Mouse (Mus musculus): ENCODE data around the gene Gpr179. TPM values are rescaled to one million over a fixed set of nuclear protein-coding genes. Genes with fewer than 3 reads are reported as not detected.

The Gpr179 gene
- polyA plus RNA-seq, 1 experiment from 2014 or later: 0.16 TPM

DNA sequence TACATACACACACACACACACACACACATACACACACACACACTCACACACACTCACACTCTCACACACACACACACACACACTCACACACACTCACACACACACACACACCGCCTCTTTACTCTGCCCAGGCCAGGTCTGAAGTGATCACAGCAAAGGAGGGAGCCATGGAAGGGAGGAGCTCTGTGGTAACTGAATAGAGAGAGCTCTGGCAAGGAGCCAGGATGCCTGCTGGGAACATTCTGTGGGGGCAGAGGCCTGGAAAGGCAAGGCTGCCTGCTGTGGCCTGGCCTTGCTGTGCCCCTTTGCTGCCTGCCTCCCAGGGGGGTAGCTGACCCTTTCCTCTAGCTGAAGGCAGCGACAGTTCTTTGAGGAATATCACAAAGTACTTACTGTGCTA lies 1.8 kb downstream of the Gpr179 start:
- Histone ChIP-seq H3K9ac (replicated peaks; ENCODE audit: low read depth, low read length) (no peak overlapping the region), H3K4me3 (ENCODE audit: low read depth, low read length) (no peak overlapping the region), H3K4me1 (ENCODE audit: control insufficient read depth, insufficient read depth, low read length) (peaks cover 4% of the 10 kb centered on the region; the same call in 1 of the 2 replicates), H3K36me3 (ENCODE audit: control insufficient read depth, insufficient read depth, low read length) (no peaks in the 10 kb centered on the region), H3K27ac (ENCODE audit: low read length) (0 out of 2 replicates have a peak overlapping the region, but pooled peaks have one; percentile 10), H3K27me3 (ENCODE audit: control insufficient read depth, insufficient read depth, low read length) (no peaks in the 10 kb centered on the region), H3K4me2 (replicated peaks; ENCODE audit: low read depth, low read length) (no peak overlapping the region), H3K9me3 (ENCODE audit: control insufficient read depth, low read depth, low read length) (no peaks in the 10 kb centered on the region)
- ATAC-seq (ENCODE audit: insufficient number of reproducible peaks, insufficient read depth, low FRiP score, low read depth): peak; percentile 60; the same call in 1 of the 2 replicates
- 34% methylated on average over 2 of the region's 2 CpGs for WGBS

DNA sequence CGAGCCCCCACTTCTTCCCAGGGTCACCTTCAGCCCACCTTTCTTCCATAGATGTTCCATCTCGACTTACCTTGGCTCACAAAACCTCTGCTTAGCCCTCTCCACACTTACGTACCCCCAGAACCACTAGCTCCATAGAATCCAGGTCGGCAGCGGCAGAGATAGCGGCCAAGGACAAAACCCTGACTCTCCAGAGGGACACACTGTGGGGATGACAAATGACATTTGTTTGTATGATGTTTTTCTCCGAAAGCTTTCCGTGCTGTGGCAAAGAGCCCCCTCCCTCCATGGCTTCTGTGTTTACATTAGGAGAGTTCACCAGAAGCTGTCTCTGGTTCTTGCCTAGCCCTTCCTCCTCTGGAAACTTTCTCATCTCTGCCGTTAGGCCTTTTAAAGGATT lies 4.6 kb downstream of the Gpr179 start:
- Histone ChIP-seq H3K27ac (ENCODE audit: low read length) (no peak overlapping the region), H3K4me2 (replicated peaks; ENCODE audit: low read depth, low read length) (no peak overlapping the region), H3K4me1 (ENCODE audit: control insufficient read depth, insufficient read depth, low read length) (peaks cover 4% of the 10 kb centered on the region; the same call in 1 of the 2 replicates), H3K27me3 (ENCODE audit: control insufficient read depth, insufficient read depth, low read length) (no peaks in the 10 kb centered on the region), H3K4me3 (ENCODE audit: low read depth, low read length) (no peak overlapping the region), H3K9ac (replicated peaks; ENCODE audit: low read depth, low read length) (no peak overlapping the region), H3K36me3 (ENCODE audit: control insufficient read depth, insufficient read depth, low read length) (no peaks in the 10 kb centered on the region), H3K9me3 (ENCODE audit: control insufficient read depth, low read depth, low read length) (no peaks in the 10 kb centered on the region)
- no peak for ATAC-seq (ENCODE audit: insufficient number of reproducible peaks, insufficient read depth, low FRiP score, low read depth)
- WGBS: 71% methylated on average over 9 of the region's 9 CpGs

DNA sequence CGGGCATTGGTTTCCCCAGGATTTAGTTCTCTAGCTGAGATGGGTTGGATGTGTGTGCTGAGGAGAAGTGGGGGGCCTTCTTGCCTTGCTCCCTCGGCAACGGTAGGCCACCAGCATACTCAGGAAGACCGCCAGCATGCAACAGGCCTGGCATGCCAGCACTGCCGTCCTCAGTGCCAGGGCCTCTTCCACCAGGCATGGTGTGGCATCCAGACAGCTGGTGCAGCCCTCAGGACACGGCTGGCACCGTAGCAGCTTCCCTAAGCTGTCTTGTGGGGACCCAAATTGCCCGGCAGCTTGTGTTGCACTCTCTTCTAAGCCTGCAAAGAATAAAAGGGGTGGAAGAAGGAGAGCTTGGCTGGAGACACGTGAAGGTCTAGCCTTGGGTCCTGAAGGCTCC lies 5.5 kb downstream of the Gpr179 start:
- no peaks in the 10 kb centered on the region for H3K36me3 ChIP-seq (ENCODE audit: control insufficient read depth, insufficient read depth, low read length)
- H3K4me2 ChIP-seq (replicated peaks; ENCODE audit: low read depth, low read length): no peak overlapping the region
- H3K9me3 ChIP-seq (ENCODE audit: control insufficient read depth, low read depth, low read length): no peaks in the 10 kb centered on the region
- no peak overlapping the region for H3K9ac ChIP-seq (replicated peaks; ENCODE audit: low read depth, low read length)
- peaks cover 4% of the 10 kb centered on the region; the same call in 1 of the 2 replicates for H3K4me1 ChIP-seq (ENCODE audit: control insufficient read depth, insufficient read depth, low read length)
- H3K27me3 ChIP-seq (ENCODE audit: control insufficient read depth, insufficient read depth, low read length): no peaks in the 10 kb centered on the region
- H3K4me3 ChIP-seq (ENCODE audit: low read depth, low read length): no peak overlapping the region
- H3K27ac ChIP-seq (ENCODE audit: low read length): no peak overlapping the region
- 82% methylated on average over 9 of the region's 9 CpGs for WGBS
- ATAC-seq (ENCODE audit: insufficient number of reproducible peaks, insufficient read depth, low FRiP score, low read depth): no peak

DNA sequence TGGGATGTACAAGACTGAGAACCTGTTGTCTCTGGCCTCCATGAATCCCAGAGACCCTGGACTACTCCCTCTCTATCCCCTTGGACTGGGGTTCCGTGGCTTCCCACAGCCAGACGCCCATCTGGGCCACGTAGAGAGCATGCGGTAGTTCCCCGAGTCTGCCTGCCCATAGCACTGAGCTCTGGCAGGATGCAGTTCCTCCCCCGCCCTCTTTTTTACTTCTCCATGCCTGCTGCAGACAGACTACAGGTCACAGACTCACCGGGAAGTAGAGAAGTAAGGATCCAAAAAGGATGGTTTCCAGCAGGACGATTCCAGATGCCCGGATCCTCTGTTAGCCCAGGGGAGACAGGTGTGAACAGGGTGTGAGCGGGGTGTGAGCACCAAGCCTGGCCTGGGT lies 6.4 kb downstream of the Gpr179 start:
- ATAC-seq (ENCODE audit: insufficient number of reproducible peaks, insufficient read depth, low FRiP score, low read depth): no peak
- H3K27ac ChIP-seq (ENCODE audit: low read length): no peak overlapping the region
- no peaks in the 10 kb centered on the region for H3K9me3 ChIP-seq (ENCODE audit: control insufficient read depth, low read depth, low read length)
- H3K36me3 ChIP-seq (ENCODE audit: control insufficient read depth, insufficient read depth, low read length): no peaks in the 10 kb centered on the region
- H3K27me3 ChIP-seq (ENCODE audit: control insufficient read depth, insufficient read depth, low read length): no peaks in the 10 kb centered on the region
- H3K9ac ChIP-seq (replicated peaks; ENCODE audit: low read depth, low read length): no peak overlapping the region
- no peak overlapping the region for H3K4me2 ChIP-seq (replicated peaks; ENCODE audit: low read depth, low read length)
- H3K4me3 ChIP-seq (ENCODE audit: low read depth, low read length): no peak overlapping the region
- peaks cover 4% of the 10 kb centered on the region; the same call in 1 of the 2 replicates for H3K4me1 ChIP-seq (ENCODE audit: control insufficient read depth, insufficient read depth, low read length)
- WGBS: 54% methylated on average over 10 of the region's 10 CpGs

DNA sequence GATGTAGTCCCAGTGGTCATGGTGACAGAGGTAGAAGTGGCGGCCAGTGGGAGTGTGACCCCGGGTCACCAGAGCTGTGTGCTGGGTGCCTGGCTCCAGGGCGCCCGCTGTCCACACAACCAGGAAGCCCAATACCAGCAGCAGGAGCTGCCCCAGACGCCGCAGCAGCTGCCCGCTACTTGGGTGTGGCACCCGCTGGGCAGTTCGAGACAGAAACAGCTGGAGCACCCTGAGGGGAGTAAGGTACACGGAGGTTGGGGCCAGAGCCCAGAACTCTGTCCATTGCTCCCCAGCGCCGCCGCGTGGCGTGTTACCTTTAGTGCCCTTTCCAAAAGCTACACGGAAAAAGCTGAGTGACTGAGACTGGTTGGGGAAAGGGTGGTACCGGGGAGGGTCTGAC lies 8.3 kb downstream of the Gpr179 start:
- no peaks in the 10 kb centered on the region for H3K9me3 ChIP-seq (ENCODE audit: control insufficient read depth, low read depth, low read length)
- no peaks in the 10 kb centered on the region for H3K27me3 ChIP-seq (ENCODE audit: control insufficient read depth, insufficient read depth, low read length)
- no peak overlapping the region; the same call in 1 of the 2 replicates for H3K4me2 ChIP-seq (replicated peaks; ENCODE audit: low read depth, low read length)
- H3K27ac ChIP-seq (ENCODE audit: low read length): no peak overlapping the region
- no peaks in the 10 kb centered on the region for H3K36me3 ChIP-seq (ENCODE audit: control insufficient read depth, insufficient read depth, low read length)
- H3K9ac ChIP-seq (replicated peaks; ENCODE audit: low read depth, low read length): no peak overlapping the region
- 0 out of 2 replicates have a peak, but pooled peaks cover 3% of the 10 kb centered on the region for H3K4me1 ChIP-seq (ENCODE audit: control insufficient read depth, insufficient read depth, low read length)
- 32% methylated on average over 17 of the region's 17 CpGs for WGBS
- ATAC-seq (ENCODE audit: insufficient number of reproducible peaks, insufficient read depth, low FRiP score, low read depth): no peak
- no peak overlapping the region for H3K4me3 ChIP-seq (ENCODE audit: low read depth, low read length)

DNA sequence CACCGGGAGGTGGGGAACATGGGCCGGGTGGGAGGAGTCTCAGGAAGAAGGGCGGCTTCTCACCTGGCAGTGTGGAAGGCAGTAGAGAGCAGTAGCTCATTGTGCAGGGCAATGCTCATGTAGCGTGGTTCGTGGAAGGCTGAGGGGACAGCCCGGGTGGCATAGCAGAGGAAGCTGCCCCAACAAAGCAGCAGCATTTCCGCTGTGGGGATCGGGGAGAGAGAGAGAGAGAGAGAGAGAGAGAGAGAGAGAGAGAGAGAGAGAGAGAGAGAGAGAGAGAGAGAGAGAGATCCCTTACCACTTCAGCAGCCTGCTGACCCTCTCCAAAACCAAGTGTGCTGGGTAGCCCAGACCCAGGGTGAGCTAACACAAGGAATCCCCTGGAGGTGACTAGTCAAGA lies 8.7 kb downstream of the Gpr179 start:
- Histone ChIP-seq H3K4me1 (ENCODE audit: control insufficient read depth, insufficient read depth, low read length) (0 out of 2 replicates have a peak, but pooled peaks cover 7% of the 10 kb centered on the region), H3K27ac (ENCODE audit: low read length) (no peak overlapping the region), H3K9me3 (ENCODE audit: control insufficient read depth, low read depth, low read length) (no peaks in the 10 kb centered on the region), H3K9ac (replicated peaks; ENCODE audit: low read depth, low read length) (no peak overlapping the region), H3K27me3 (ENCODE audit: control insufficient read depth, insufficient read depth, low read length) (no peaks in the 10 kb centered on the region), H3K4me3 (ENCODE audit: low read depth, low read length) (no peak overlapping the region), H3K36me3 (ENCODE audit: control insufficient read depth, insufficient read depth, low read length) (no peaks in the 10 kb centered on the region), H3K4me2 (replicated peaks; ENCODE audit: low read depth, low read length) (no peak overlapping the region)
- no peak for ATAC-seq (ENCODE audit: insufficient number of reproducible peaks, insufficient read depth, low FRiP score, low read depth)
- WGBS: 32% methylated on average over 8 of the region's 8 CpGs

DNA sequence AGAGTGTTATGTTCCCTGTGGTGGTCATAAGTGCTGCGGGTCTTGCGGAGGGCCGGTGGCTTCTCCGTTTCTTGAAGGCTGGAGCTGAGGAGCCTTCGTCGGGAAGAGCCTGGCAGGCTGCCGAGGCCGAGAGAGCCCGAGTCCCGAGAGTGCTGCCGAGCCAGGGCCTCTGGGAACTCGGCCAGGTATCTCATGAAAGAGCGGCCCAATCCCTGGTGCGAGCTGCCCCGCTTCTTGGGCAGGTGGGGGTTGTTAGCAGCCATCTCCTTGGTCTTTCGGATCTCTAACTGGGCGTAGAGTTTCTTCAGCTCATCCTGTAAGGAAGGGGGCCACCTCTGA lies 12.9 kb downstream of the Gpr179 start:
- Histone ChIP-seq H3K36me3 (ENCODE audit: control insufficient read depth, insufficient read depth, low read length) (no peaks in the 10 kb centered on the region), H3K4me1 (ENCODE audit: control insufficient read depth, insufficient read depth, low read length) (peaks cover 14% of the 10 kb centered on the region; the same call in 1 of the 2 replicates), H3K27me3 (ENCODE audit: control insufficient read depth, insufficient read depth, low read length) (no peaks in the 10 kb centered on the region), H3K9me3 (ENCODE audit: control insufficient read depth, low read depth, low read length) (no peaks in the 10 kb centered on the region), H3K9ac (replicated peaks; ENCODE audit: low read depth, low read length) (no peak overlapping the region; the same call in 1 of the 2 replicates), H3K27ac (ENCODE audit: low read length) (peak overlapping the region; percentile 91), H3K4me2 (replicated peaks; ENCODE audit: low read depth, low read length) (peak overlapping the region; percentile 28), H3K4me3 (ENCODE audit: low read depth, low read length) (no peak overlapping the region)
- WGBS: 23% methylated on average over 17 of the region's 17 CpGs
- no peak for ATAC-seq (ENCODE audit: insufficient number of reproducible peaks, insufficient read depth, low FRiP score, low read depth)

DNA sequence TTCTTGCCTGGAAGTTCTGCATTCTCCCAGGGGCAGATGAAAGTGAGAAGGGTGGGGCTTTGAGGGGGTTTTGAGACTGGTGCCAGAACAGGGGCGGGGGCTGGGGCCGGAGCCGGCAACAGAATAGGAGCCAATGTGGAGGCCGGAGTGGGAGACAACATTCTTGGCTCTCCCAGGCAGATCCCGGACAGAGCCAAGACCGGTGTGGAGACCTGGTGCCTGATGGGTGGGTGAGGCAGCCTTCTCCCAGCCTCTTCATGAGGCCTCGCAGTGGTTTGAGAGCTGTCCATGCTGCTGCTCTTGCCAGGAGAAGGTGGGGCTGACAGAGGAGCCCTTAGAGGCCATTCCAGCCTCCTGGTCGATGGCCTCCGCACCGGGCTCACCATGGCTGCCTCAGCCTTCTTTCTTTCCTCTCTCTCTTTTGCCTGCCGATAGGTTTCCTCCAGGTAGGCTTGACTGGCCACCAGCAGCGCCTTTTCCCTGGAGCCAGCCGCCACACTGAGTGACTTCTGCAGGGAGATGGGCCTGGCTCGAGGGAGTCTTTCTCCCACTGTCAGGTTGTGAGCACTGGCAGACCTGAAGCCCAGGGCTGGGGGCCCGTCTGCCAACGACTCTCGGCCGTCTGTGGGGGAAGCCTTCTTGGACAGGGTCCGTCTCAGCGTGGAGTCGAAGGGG lies 13.4 kb downstream of the Gpr179 start:
- peak; percentile 72; the same call in 1 of the 2 replicates for ATAC-seq (ENCODE audit: insufficient number of reproducible peaks, insufficient read depth, low FRiP score, low read depth)
- Histone ChIP-seq H3K36me3 (ENCODE audit: control insufficient read depth, insufficient read depth, low read length) (no peaks in the 10 kb centered on the region), H3K4me2 (replicated peaks; ENCODE audit: low read depth, low read length) (peak overlapping the region; percentile 28), H3K4me1 (ENCODE audit: control insufficient read depth, insufficient read depth, low read length) (peaks cover 14% of the 10 kb centered on the region; the same call in 1 of the 2 replicates), H3K4me3 (ENCODE audit: low read depth, low read length) (no peak overlapping the region), H3K27me3 (ENCODE audit: control insufficient read depth, insufficient read depth, low read length) (no peaks in the 10 kb centered on the region), H3K27ac (ENCODE audit: low read length) (peak overlapping the region; percentile 91), H3K9ac (replicated peaks; ENCODE audit: low read depth, low read length) (no peak overlapping the region; the same call in 1 of the 2 replicates), H3K9me3 (ENCODE audit: control insufficient read depth, low read depth, low read length) (no peaks in the 10 kb centered on the region)
- WGBS: 32% methylated on average over 21 of the region's 21 CpGs

DNA sequence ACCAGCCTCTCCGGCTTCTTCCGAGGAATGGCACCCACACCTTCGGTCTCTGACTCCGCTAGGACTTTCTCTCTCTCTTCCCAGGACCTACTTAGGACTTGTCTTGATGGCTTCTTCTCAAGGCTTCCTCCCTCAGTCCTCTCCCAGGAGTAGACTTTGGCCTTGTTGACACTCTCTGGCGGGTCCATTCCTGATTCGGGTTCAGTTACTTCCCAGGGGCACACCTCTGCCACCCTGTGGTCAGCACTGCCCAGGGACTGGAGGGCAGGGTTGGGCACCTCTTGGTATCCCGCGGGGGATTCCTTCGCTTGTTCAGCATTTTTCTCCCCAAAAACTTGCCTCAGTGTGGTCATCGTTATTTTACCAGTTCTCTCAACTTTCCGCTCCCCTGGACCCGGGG lies 14.5 kb downstream of the Gpr179 start:
- no peak overlapping the region for H3K27ac ChIP-seq (ENCODE audit: low read length)
- WGBS: 83% methylated on average over 12 of the region's 12 CpGs
- ATAC-seq (ENCODE audit: insufficient number of reproducible peaks, insufficient read depth, low FRiP score, low read depth): no peak

More for the DNA sequence above, 14.5 kb downstream of the Gpr179 start:
- Histone ChIP-seq H3K36me3 (ENCODE audit: control insufficient read depth, insufficient read depth, low read length) (no peaks in the 10 kb centered on the region), H3K27me3 (ENCODE audit: control insufficient read depth, insufficient read depth, low read length) (no peaks in the 10 kb centered on the region), H3K9me3 (ENCODE audit: control insufficient read depth, low read depth, low read length) (no peaks in the 10 kb centered on the region), H3K4me3 (ENCODE audit: low read depth, low read length) (no peak overlapping the region), H3K4me2 (replicated peaks; ENCODE audit: low read depth, low read length) (no peak overlapping the region), H3K4me1 (ENCODE audit: control insufficient read depth, insufficient read depth, low read length) (peaks cover 14% of the 10 kb centered on the region; the same call in 1 of the 2 replicates), H3K9ac (replicated peaks; ENCODE audit: low read depth, low read length) (no peak overlapping the region)
